Mouse (Mus musculus): Measurements from ENCODE around the gene Cbll1. TPM values are rescaled to one million over a fixed set of nuclear protein-coding genes. Genes with fewer than 3 reads are reported as not detected.

The Cbll1 gene
- polyA plus RNA-seq, 1 experiment from 2014 or later: 13.3 TPM

- H3K9me3 ChIP-seq (ENCODE audit: control insufficient read depth, low read length): no peaks in the 10 kb centered on the region
- H3K27ac ChIP-seq (ENCODE audit: low read depth, low read length): no peak overlapping the region
- H3K36me3 ChIP-seq (ENCODE audit: control insufficient read depth, insufficient read depth, low read length): no peaks in the 10 kb centered on the region
- no peak overlapping the region for H3K4me2 ChIP-seq (ENCODE audit: low read length)
- no peaks in the 10 kb centered on the region for H3K4me1 ChIP-seq (ENCODE audit: control insufficient read depth, insufficient read depth, low read depth, low read length)
- no peaks in the 10 kb centered on the region for H3K27me3 ChIP-seq (replicated peaks; ENCODE audit: control insufficient read depth, insufficient read depth, low read length)
- 79% methylated on average over 14 of the region's 14 CpGs for WGBS
- no peak overlapping the region for H3K4me3 ChIP-seq (ENCODE audit: low read length)
- no peak overlapping the region for H3K9ac ChIP-seq (ENCODE audit: low read depth, low read length)
- ATAC-seq: no peak
These were observed 32.6 kb upstream of the Cbll1 start for GRCm38 (mm10) chr12:31532054-31532453.

- no peaks in the 10 kb centered on the region for H3K4me1 ChIP-seq (ENCODE audit: control insufficient read depth, insufficient read depth, low read depth, low read length)
- no peak overlapping the region for H3K27ac ChIP-seq (ENCODE audit: low read depth, low read length)
- H3K4me2 ChIP-seq (ENCODE audit: low read length): no peak overlapping the region
- no peaks in the 10 kb centered on the region for H3K36me3 ChIP-seq (ENCODE audit: control insufficient read depth, insufficient read depth, low read length)
- ATAC-seq: no peak
- WGBS: 54% methylated on average over 6 of the region's 6 CpGs
- no peaks in the 10 kb centered on the region for H3K27me3 ChIP-seq (replicated peaks; ENCODE audit: control insufficient read depth, insufficient read depth, low read length)
- no peak overlapping the region for H3K4me3 ChIP-seq (ENCODE audit: low read length)
- H3K9ac ChIP-seq (ENCODE audit: low read depth, low read length): no peak overlapping the region
- H3K9me3 ChIP-seq (ENCODE audit: control insufficient read depth, low read length): no peaks in the 10 kb centered on the region
These were observed 28.0 kb upstream of the Cbll1 start for GRCm38 (mm10) chr12:31527407-31527806.

- Histone ChIP-seq H3K9ac (ENCODE audit: low read depth, low read length) (no peak overlapping the region), H3K27me3 (replicated peaks; ENCODE audit: control insufficient read depth, insufficient read depth, low read length) (no peaks in the 10 kb centered on the region), H3K27ac (ENCODE audit: low read depth, low read length) (no peak overlapping the region), H3K9me3 (ENCODE audit: control insufficient read depth, low read length) (no peaks in the 10 kb centered on the region), H3K36me3 (ENCODE audit: control insufficient read depth, insufficient read depth, low read length) (no peaks in the 10 kb centered on the region), H3K4me1 (ENCODE audit: control insufficient read depth, insufficient read depth, low read depth, low read length) (no peaks in the 10 kb centered on the region), H3K4me3 (ENCODE audit: low read length) (no peak overlapping the region), H3K4me2 (ENCODE audit: low read length) (no peak overlapping the region)
- no peak for ATAC-seq
- 35% methylated on average over 3 of the region's 3 CpGs for whole genome bisulfite sequencing
These were observed 22.0 kb upstream of the Cbll1 start for GRCm38 (mm10) chr12:31521371-31521770.

- Histone ChIP-seq H3K36me3 (ENCODE audit: control insufficient read depth, insufficient read depth, low read length) (no peaks in the 10 kb centered on the region), H3K27ac (ENCODE audit: low read depth, low read length) (no peak overlapping the region), H3K9ac (ENCODE audit: low read depth, low read length) (no peak overlapping the region), H3K4me2 (ENCODE audit: low read length) (no peak overlapping the region), H3K9me3 (ENCODE audit: control insufficient read depth, low read length) (no peaks in the 10 kb centered on the region), H3K4me1 (ENCODE audit: control insufficient read depth, insufficient read depth, low read depth, low read length) (no peaks in the 10 kb centered on the region), H3K27me3 (replicated peaks; ENCODE audit: control insufficient read depth, insufficient read depth, low read length) (no peaks in the 10 kb centered on the region), H3K4me3 (ENCODE audit: low read length) (no peak overlapping the region)
- WGBS: 65% methylated on average over 6 of the region's 6 CpGs
- no peak for ATAC-seq
These were observed 20.7 kb upstream of the Cbll1 start for GRCm38 (mm10) chr12:31520119-31520518.

GRCm38 (mm10) chr12:31513724-31514503, 14.5 kb upstream of the Cbll1 start:
- Histone ChIP-seq H3K36me3 (ENCODE audit: control insufficient read depth, insufficient read depth, low read length) (no peaks in the 10 kb centered on the region), H3K4me2 (ENCODE audit: low read length) (no peak overlapping the region), H3K9me3 (ENCODE audit: control insufficient read depth, low read length) (no peaks in the 10 kb centered on the region), H3K27me3 (replicated peaks; ENCODE audit: control insufficient read depth, insufficient read depth, low read length) (no peaks in the 10 kb centered on the region), H3K27ac (ENCODE audit: low read depth, low read length) (no peak overlapping the region), H3K4me1 (ENCODE audit: control insufficient read depth, insufficient read depth, low read depth, low read length) (no peaks in the 10 kb centered on the region), H3K9ac (ENCODE audit: low read depth, low read length) (no peak overlapping the region), H3K4me3 (ENCODE audit: low read length) (no peak overlapping the region)
- no peak for ATAC-seq
- 82% methylated on average over 6 of the region's 6 CpGs for WGBS

- no peaks in the 10 kb centered on the region for H3K9me3 ChIP-seq (ENCODE audit: control insufficient read depth, low read length)
- H3K4me1 ChIP-seq (ENCODE audit: control insufficient read depth, insufficient read depth, low read depth, low read length): no peaks in the 10 kb centered on the region
- H3K27me3 ChIP-seq (replicated peaks; ENCODE audit: control insufficient read depth, insufficient read depth, low read length): no peaks in the 10 kb centered on the region
- H3K27ac ChIP-seq (ENCODE audit: low read depth, low read length): no peak overlapping the region
- H3K9ac ChIP-seq (ENCODE audit: low read depth, low read length): no peak overlapping the region
- H3K4me3 ChIP-seq (ENCODE audit: low read length): no peak overlapping the region
- no peak overlapping the region for H3K4me2 ChIP-seq (ENCODE audit: low read length)
- no peak for ATAC-seq
- H3K36me3 ChIP-seq (ENCODE audit: control insufficient read depth, insufficient read depth, low read length): no peaks in the 10 kb centered on the region
- 92% methylated on average over 14 of the region's 14 CpGs for WGBS
These were observed 13.4 kb upstream of the Cbll1 start for GRCm38 (mm10) chr12:31512634-31513411.

- no peaks in the 10 kb centered on the region for H3K4me1 ChIP-seq (ENCODE audit: control insufficient read depth, insufficient read depth, low read depth, low read length)
- 65% methylated on average over 5 of the region's 5 CpGs for WGBS
- H3K9me3 ChIP-seq (ENCODE audit: control insufficient read depth, low read length): no peaks in the 10 kb centered on the region
- H3K9ac ChIP-seq (ENCODE audit: low read depth, low read length): no peak overlapping the region
- no peak for ATAC-seq
- no peak overlapping the region for H3K4me2 ChIP-seq (ENCODE audit: low read length)
- no peak overlapping the region for H3K27ac ChIP-seq (ENCODE audit: low read depth, low read length)
- H3K4me3 ChIP-seq (ENCODE audit: low read length): no peak overlapping the region
- H3K36me3 ChIP-seq (ENCODE audit: control insufficient read depth, insufficient read depth, low read length): no peaks in the 10 kb centered on the region
- no peaks in the 10 kb centered on the region for H3K27me3 ChIP-seq (replicated peaks; ENCODE audit: control insufficient read depth, insufficient read depth, low read length)
These were observed 11.8 kb upstream of the Cbll1 start for GRCm38 (mm10) chr12:31511218-31511617.

- 88% methylated on average over 6 of the region's 6 CpGs for WGBS
- no peaks in the 10 kb centered on the region for H3K9me3 ChIP-seq (ENCODE audit: control insufficient read depth, low read length)
- no peak overlapping the region for H3K27ac ChIP-seq (ENCODE audit: low read depth, low read length)
- no peaks in the 10 kb centered on the region for H3K4me1 ChIP-seq (ENCODE audit: control insufficient read depth, insufficient read depth, low read depth, low read length)
- no peaks in the 10 kb centered on the region for H3K27me3 ChIP-seq (replicated peaks; ENCODE audit: control insufficient read depth, insufficient read depth, low read length)
- no peak overlapping the region for H3K4me2 ChIP-seq (ENCODE audit: low read length)
- no peak overlapping the region for H3K4me3 ChIP-seq (ENCODE audit: low read length)
- no peak for ATAC-seq
- no peak overlapping the region for H3K9ac ChIP-seq (ENCODE audit: low read depth, low read length)
- H3K36me3 ChIP-seq (ENCODE audit: control insufficient read depth, insufficient read depth, low read length): no peaks in the 10 kb centered on the region
These were observed 9.1 kb upstream of the Cbll1 start for GRCm38 (mm10) chr12:31508496-31508895.

GRCm38 (mm10) chr12:31507718-31508364, 8.4 kb upstream of the Cbll1 start:
- Histone ChIP-seq H3K27me3 (replicated peaks; ENCODE audit: control insufficient read depth, insufficient read depth, low read length) (no peaks in the 10 kb centered on the region), H3K4me2 (ENCODE audit: low read length) (no peak overlapping the region), H3K27ac (ENCODE audit: low read depth, low read length) (no peak overlapping the region), H3K9ac (ENCODE audit: low read depth, low read length) (no peak overlapping the region), H3K4me3 (ENCODE audit: low read length) (no peak overlapping the region), H3K9me3 (ENCODE audit: control insufficient read depth, low read length) (no peaks in the 10 kb centered on the region), H3K36me3 (ENCODE audit: control insufficient read depth, insufficient read depth, low read length) (no peaks in the 10 kb centered on the region), H3K4me1 (ENCODE audit: control insufficient read depth, insufficient read depth, low read depth, low read length) (no peaks in the 10 kb centered on the region)
- WGBS: 45% methylated on average over 6 of the region's 6 CpGs
- ATAC-seq: no peak
